Mouse (Mus musculus): Measurements from ENCODE around the gene Ptprn2. TPM values are rescaled to one million over a fixed set of nuclear protein-coding genes. Genes with fewer than 3 reads are reported as not detected.

The Ptprn2 gene
- polyA plus RNA-seq, 1 experiment from 2014 or later = 0.02 TPM

DNA sequence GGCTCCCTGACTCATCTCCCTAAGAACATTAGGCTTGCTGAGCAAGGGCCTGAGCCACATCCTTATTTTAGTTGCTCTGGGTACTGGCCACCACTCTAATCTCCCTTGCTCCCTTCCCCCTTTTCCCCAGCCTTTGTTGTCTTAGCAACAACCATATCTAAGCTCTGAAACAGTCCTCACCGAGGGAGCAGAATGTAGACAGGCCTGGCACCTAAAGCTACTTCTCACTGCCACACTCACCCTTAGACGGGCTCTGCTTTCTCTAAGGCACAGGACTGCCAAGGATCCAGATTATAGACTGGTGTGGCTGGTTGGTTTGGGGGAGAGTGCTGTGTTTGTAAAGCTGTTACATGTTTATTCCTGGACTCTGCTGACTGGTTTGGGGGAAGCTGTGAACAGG, 594.2 kb downstream of the Ptprn2 start:
- no peak for ATAC-seq (ENCODE audit: insufficient read depth)
- 38% methylated on average over 2 of the region's 2 CpGs for WGBS (ENCODE audit: insufficient replicate concordance)
- Histone ChIP-seq H3K9me3 (replicated peaks) (no peaks in the 10 kb centered on the region), H3K4me2 (no peak overlapping the region), H3K4me3 (replicated peaks) (no peak overlapping the region), H3K27ac (replicated peaks) (no peak overlapping the region), H3K36me3 (replicated peaks) (no peaks in the 10 kb centered on the region), H3K9ac (no peak overlapping the region), H3K4me1 (replicated peaks) (no peaks in the 10 kb centered on the region), H3K27me3 (no peaks in the 10 kb centered on the region)

GRCm38 (mm10) chr12:117083856-117084701, 598.6 kb downstream of the Ptprn2 start:
- ATAC-seq (ENCODE audit: insufficient read depth) = no peak
- Histone ChIP-seq H3K27ac (replicated peaks) (no peak overlapping the region), H3K4me1 (replicated peaks) (no peaks in the 10 kb centered on the region), H3K27me3 (no peaks in the 10 kb centered on the region), H3K9me3 (replicated peaks) (no peaks in the 10 kb centered on the region), H3K36me3 (replicated peaks) (no peaks in the 10 kb centered on the region), H3K9ac (no peak overlapping the region), H3K4me3 (replicated peaks) (no peak overlapping the region), H3K4me2 (no peak overlapping the region)
- 59% methylated on average over 3 of the region's 3 CpGs for WGBS (ENCODE audit: insufficient replicate concordance)

DNA sequence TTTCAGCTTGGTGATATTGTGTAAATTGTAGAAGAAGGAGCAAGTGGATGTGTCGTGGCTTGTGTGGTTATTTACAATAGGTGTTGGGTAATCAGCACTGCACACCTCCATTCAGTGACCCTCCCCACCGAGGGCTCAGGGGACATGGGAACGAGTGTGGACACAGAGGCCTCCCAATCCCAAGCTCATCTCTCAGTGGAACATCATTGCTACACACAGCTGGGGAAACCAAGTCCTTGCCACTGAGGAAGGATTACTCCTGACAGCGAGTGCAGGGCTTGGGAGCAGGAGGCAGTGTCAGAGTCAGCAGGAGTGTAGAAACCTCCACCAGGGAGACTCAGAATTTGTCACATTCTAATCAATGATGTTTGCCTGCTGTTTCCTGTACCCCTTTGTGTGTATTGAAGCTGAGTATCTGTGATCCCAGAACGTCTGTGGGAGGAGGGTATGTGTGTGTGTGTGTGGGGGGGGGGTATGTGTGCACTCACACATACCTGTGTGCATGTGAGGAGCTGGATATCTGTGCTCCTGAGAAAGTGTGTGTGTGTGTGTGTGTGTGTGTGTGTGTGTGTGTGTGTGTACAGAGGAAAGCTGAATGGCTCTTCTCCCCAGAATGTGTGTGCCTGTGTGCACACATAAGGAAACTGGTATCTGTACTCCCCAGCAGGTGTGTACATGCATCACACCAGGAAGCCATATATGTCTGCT, 599.3 kb downstream of the Ptprn2 start:
- 21% methylated on average over 5 of the region's 5 CpGs for WGBS (ENCODE audit: insufficient replicate concordance)

GRCm38 (mm10) chr12:117085661-117086335, 600.3 kb downstream of the Ptprn2 start:
- Histone ChIP-seq H3K36me3 (replicated peaks) (no peaks in the 10 kb centered on the region), H3K27ac (replicated peaks) (no peak overlapping the region), H3K4me3 (replicated peaks) (no peak overlapping the region), H3K27me3 (no peaks in the 10 kb centered on the region), H3K9me3 (replicated peaks) (no peaks in the 10 kb centered on the region), H3K4me1 (replicated peaks) (no peaks in the 10 kb centered on the region), H3K9ac (no peak overlapping the region), H3K4me2 (no peak overlapping the region)
- ATAC-seq (ENCODE audit: insufficient read depth) = no peak
- WGBS (ENCODE audit: insufficient replicate concordance) = 24% methylated on average over 1 of the region's 1 CpGs

More for the DNA sequence above, 599.3 kb downstream of the Ptprn2 start:
- no peaks in the 10 kb centered on the region for H3K36me3 ChIP-seq (replicated peaks)
- no peak overlapping the region for H3K9ac ChIP-seq
- H3K27ac ChIP-seq (replicated peaks) = no peak overlapping the region
- no peak overlapping the region for H3K4me3 ChIP-seq (replicated peaks)
- H3K4me1 ChIP-seq (replicated peaks) = no peaks in the 10 kb centered on the region
- H3K9me3 ChIP-seq (replicated peaks) = no peaks in the 10 kb centered on the region
- no peaks in the 10 kb centered on the region for H3K27me3 ChIP-seq
- H3K4me2 ChIP-seq = no peak overlapping the region
- ATAC-seq (ENCODE audit: insufficient read depth) = no peak

DNA sequence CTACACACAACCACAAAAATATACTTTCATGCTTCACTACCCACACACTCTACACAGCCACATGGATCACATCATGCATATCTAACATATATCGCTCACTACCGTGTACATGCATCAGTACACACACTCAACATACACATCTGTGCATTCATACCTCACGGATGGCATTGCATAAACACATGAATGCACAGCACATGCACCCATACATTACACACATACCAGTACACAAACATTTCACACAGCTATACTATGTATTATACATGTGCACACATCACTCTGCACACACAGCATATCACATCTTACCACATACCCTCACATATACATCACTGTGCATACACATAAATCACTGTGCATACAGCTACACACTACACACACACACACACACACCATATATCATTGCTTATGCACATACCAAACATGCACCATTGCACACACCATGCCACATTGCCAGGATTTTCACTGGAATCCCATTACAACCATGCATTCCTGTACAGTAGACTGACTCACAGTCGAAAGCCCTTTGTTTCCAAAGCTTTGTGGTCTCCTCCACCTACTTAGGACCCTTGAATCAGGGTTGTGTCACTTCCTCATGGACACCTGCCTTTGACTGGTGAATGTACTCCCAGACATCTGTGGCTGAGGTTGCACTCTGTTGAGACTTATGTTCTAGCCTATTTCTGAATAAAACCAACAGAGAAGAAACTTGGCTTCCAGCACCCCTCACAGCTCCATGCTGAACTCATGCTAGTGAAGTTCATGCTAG, 607.0 kb downstream of the Ptprn2 start:
- Histone ChIP-seq H3K4me1 (replicated peaks) (no peaks in the 10 kb centered on the region), H3K9ac (no peak overlapping the region), H3K9me3 (replicated peaks) (no peaks in the 10 kb centered on the region), H3K4me2 (no peak overlapping the region), H3K36me3 (replicated peaks) (no peaks in the 10 kb centered on the region), H3K27me3 (no peaks in the 10 kb centered on the region), H3K4me3 (replicated peaks) (no peak overlapping the region), H3K27ac (replicated peaks) (no peak overlapping the region)
- WGBS (ENCODE audit: insufficient replicate concordance) = 56% methylated on average over 4 of the region's 4 CpGs
- ATAC-seq (ENCODE audit: insufficient read depth) = no peak

DNA sequence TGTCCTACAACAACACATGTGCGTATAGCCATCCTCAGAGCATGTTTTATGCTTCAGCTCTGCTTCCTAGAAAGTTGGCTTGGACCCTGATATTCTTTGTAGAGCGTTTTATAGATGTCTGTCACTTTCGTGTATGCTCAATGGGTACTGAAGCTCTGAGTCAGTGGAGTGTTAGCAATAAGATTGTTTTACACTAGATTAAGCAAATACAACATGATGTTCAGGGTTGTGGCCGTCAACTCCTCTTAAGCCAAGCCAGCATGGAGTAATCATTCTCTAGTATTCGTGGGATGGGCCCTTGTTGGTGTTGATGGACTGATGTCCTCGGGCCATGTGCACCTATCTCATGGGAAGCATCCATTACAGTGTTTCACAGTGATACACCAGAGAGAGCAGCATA, 610.4 kb downstream of the Ptprn2 start:
- H3K4me2 ChIP-seq = no peak overlapping the region
- H3K4me3 ChIP-seq (replicated peaks) = no peak overlapping the region
- WGBS (ENCODE audit: insufficient replicate concordance) = 60% methylated on average over 6 of the region's 6 CpGs
- no peak overlapping the region for H3K27ac ChIP-seq (replicated peaks)
- no peaks in the 10 kb centered on the region for H3K4me1 ChIP-seq (replicated peaks)
- H3K27me3 ChIP-seq = no peaks in the 10 kb centered on the region
- H3K9me3 ChIP-seq (replicated peaks) = no peaks in the 10 kb centered on the region
- H3K9ac ChIP-seq = no peak overlapping the region
- no peak for ATAC-seq (ENCODE audit: insufficient read depth)
- no peaks in the 10 kb centered on the region for H3K36me3 ChIP-seq (replicated peaks)

DNA sequence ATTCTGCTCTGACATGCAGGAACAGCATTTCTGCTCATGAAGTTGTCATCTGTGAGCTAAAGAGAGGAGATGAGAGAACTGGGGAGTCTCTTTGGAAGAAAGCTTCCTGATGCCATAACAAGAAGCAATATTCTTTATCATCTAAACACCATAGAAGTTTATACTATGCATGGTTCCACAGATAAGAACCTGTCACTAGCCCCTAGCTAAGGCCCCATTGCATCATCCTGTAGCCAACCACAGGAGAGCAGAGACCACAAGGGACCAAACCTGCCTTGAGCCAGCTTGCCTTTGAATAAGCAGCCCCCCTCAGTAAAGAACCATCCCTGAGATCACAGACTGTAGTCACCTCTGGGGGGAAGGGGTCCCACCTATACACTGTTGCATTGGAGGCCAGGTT, 612.8 kb downstream of the Ptprn2 start:
- Histone ChIP-seq H3K27ac (replicated peaks) (no peak overlapping the region), H3K4me1 (replicated peaks) (no peaks in the 10 kb centered on the region), H3K27me3 (no peaks in the 10 kb centered on the region), H3K4me2 (no peak overlapping the region), H3K9ac (no peak overlapping the region), H3K4me3 (replicated peaks) (no peak overlapping the region), H3K36me3 (replicated peaks) (no peaks in the 10 kb centered on the region), H3K9me3 (replicated peaks) (no peaks in the 10 kb centered on the region)
- ATAC-seq (ENCODE audit: insufficient read depth) = peak; percentile 57; the same call in 1 of the 2 replicates

DNA sequence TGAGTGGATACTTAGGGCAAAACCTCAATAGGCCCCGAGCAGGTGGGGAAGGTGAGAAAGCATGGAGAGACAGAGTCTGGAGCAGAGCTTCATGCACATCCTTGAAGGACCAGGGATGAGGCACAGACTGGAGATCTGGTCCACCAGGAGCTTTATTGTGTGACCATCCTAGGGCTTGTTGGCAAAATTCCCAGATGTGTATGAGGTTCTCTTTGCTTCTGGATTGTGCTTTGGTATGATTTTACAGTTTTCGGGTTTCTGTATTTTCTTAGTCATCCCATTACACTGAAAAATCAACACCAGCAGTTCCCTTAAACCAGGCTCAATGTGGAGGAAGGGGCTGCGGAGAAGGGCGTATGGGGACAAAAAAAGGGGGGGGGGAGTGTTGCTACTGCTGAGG, 621.2 kb downstream of the Ptprn2 start:
- Histone ChIP-seq H3K4me1 (replicated peaks) (no peaks in the 10 kb centered on the region), H3K36me3 (replicated peaks) (no peaks in the 10 kb centered on the region), H3K4me2 (no peak overlapping the region), H3K4me3 (replicated peaks) (no peak overlapping the region), H3K27ac (replicated peaks) (no peak overlapping the region), H3K27me3 (no peaks in the 10 kb centered on the region), H3K9me3 (replicated peaks) (no peaks in the 10 kb centered on the region), H3K9ac (no peak overlapping the region)
- no peak for ATAC-seq (ENCODE audit: insufficient read depth)
- 60% methylated on average over 4 of the region's 4 CpGs for WGBS (ENCODE audit: insufficient replicate concordance)

GRCm38 (mm10) chr12:117107143-117107616, 621.7 kb downstream of the Ptprn2 start:
- Histone ChIP-seq H3K9ac (no peak overlapping the region), H3K9me3 (replicated peaks) (no peaks in the 10 kb centered on the region), H3K4me1 (replicated peaks) (no peaks in the 10 kb centered on the region), H3K36me3 (replicated peaks) (no peaks in the 10 kb centered on the region), H3K4me3 (replicated peaks) (no peak overlapping the region), H3K4me2 (no peak overlapping the region), H3K27ac (replicated peaks) (no peak overlapping the region), H3K27me3 (no peaks in the 10 kb centered on the region)
- WGBS (ENCODE audit: insufficient replicate concordance) = 65% methylated on average over 16 of the region's 16 CpGs
- ATAC-seq (ENCODE audit: insufficient read depth) = no peak

- Histone ChIP-seq H3K27ac (replicated peaks) (no peak overlapping the region), H3K36me3 (replicated peaks) (no peaks in the 10 kb centered on the region), H3K4me3 (replicated peaks) (no peak overlapping the region), H3K4me2 (no peak overlapping the region), H3K9ac (no peak overlapping the region), H3K27me3 (no peaks in the 10 kb centered on the region), H3K4me1 (replicated peaks) (no peaks in the 10 kb centered on the region), H3K9me3 (replicated peaks) (no peaks in the 10 kb centered on the region)
- WGBS (ENCODE audit: insufficient replicate concordance) = 53% methylated on average over 10 of the region's 10 CpGs
- no peak for ATAC-seq (ENCODE audit: insufficient read depth)
These were observed 629.8 kb downstream of the Ptprn2 start for GRCm38 (mm10) chr12:117115254-117115865.
